Mouse (Mus musculus): ENCODE measurements around the gene Trim66. TPM values are rescaled to one million over a fixed set of nuclear protein-coding genes. Genes with fewer than 3 reads are reported as not detected.
A peak's percentile ranks its signal among the peaks of the same experiment; 100 is the strongest.

Gene Trim66
- polyA plus RNA-seq, 1 experiment: 0.06 TPM

DNA sequence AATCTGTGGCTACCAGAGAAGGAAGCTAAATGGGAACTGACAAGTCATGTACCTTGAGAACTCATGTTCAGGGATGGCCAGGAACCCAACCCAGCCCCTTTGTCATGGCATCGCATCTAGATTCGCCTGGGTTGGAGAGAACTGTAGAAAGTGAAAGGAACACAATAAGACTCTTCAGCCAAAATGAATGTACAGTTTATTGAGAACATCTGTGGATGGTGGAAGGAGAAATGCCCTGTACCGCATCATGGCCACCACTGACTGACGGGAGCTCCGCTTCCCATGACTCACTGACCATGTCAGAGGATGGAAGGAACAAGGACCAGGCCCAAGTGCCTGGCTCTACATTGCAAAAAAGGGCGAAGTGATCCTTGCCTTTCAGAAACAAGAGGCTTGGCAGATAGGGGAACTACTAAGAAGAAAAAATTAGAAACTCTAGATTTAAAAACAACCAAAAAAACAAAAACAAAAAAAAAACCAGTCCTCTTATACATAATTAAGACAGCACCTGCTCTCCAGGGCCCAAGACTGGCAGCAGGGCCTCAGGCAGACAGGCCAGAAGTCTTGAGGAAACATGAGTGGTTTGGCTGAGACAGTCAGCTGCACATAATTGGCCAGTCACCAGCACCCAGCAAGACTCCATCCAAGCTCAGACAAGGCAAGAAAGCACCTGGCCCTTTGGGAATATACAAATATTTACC, 16.0 kb upstream of the Trim66 start:
- Histone ChIP-seq H3K27me3 (ENCODE audit: control insufficient read depth, insufficient read depth, low read length) (no peaks in the 10 kb centered on the region), H3K4me1 (ENCODE audit: control insufficient read depth, insufficient read depth, insufficient read length) (no peaks in the 10 kb centered on the region), H3K27ac (ENCODE audit: insufficient read depth, low read length) (no peak overlapping the region), H3K4me3 (ENCODE audit: extremely low read depth, insufficient read depth, insufficient read length) (no peak overlapping the region), H3K36me3 (ENCODE audit: control insufficient read depth, insufficient read depth, low read length) (peaks cover 33% of the 10 kb centered on the region)
- TF ChIP-seq POLR2A (IDR thresholded peaks at IDR 0.05; ENCODE audit: low read depth, low read length): no peak
- TF ChIP-seq CTCF (IDR thresholded peaks at IDR 0.05; ENCODE audit: extremely low read depth, insufficient read depth, insufficient read length, insufficient replicate concordance): no peak
- DNase-seq (ENCODE audit: low read depth in 1 of 2, low spot score in 2 of 2): no peak
- WGBS: 85% methylated on average over 6 of the region's 6 CpGs

DNA sequence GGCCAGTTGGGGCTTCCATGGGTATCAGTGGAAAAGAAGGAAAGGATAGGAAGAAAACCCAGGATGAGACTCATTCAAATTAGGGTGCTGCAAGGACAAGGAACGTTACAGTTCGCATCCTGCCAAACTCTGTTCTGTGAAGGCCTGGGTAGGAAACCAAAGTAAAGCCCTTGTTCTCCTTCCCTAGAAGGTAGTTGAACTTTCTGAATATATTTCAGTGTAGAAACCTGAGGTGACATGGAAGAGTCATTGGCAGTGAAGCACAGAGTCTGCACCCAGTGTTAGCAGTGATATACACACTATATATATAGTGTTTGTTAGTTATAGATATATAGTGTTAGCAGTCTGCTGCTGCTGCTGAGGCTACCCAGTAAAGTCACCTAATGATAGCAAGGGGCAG, 15.4 kb upstream of the Trim66 start:
- 84% methylated on average over 2 of the region's 2 CpGs for WGBS
- Histone ChIP-seq H3K4me3 (ENCODE audit: extremely low read depth, insufficient read depth, insufficient read length) (no peak overlapping the region), H3K27me3 (ENCODE audit: control insufficient read depth, insufficient read depth, low read length) (no peaks in the 10 kb centered on the region), H3K4me1 (ENCODE audit: control insufficient read depth, insufficient read depth, insufficient read length) (no peaks in the 10 kb centered on the region), H3K36me3 (ENCODE audit: control insufficient read depth, insufficient read depth, low read length) (peaks cover 33% of the 10 kb centered on the region), H3K27ac (ENCODE audit: insufficient read depth, low read length) (no peak overlapping the region)
- TF ChIP-seq POLR2A (IDR thresholded peaks at IDR 0.05; ENCODE audit: low read depth, low read length): no peak
- TF ChIP-seq CTCF (IDR thresholded peaks at IDR 0.05; ENCODE audit: extremely low read depth, insufficient read depth, insufficient read length, insufficient replicate concordance): no peak
- no peak for DNase-seq (ENCODE audit: low read depth in 1 of 2, low spot score in 2 of 2)

DNA sequence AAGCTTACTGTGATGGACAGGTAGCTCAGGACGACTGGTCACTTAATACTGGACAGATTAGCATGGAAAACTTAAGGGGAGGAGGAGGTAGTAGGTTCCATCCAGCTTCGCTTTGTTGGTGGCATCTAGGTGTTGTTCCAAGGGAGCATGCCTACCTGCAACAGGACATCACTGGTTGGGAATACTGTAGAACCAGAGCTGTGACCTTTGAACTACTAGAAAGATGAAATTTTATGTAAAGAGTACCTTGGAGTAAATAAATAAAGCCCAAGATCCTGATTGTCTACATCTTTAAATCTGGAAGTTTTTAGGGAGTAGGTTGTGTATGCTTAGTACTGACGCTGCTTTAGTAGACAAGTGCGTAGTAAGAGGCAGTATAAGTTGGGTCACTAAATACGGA, 14.2 kb upstream of the Trim66 start:
- WGBS: 83% methylated on average over 5 of the region's 5 CpGs
- Histone ChIP-seq H3K27ac (ENCODE audit: insufficient read depth, low read length) (no peak overlapping the region), H3K27me3 (ENCODE audit: control insufficient read depth, insufficient read depth, low read length) (no peaks in the 10 kb centered on the region), H3K4me3 (ENCODE audit: extremely low read depth, insufficient read depth, insufficient read length) (no peak overlapping the region), H3K36me3 (ENCODE audit: control insufficient read depth, insufficient read depth, low read length) (peaks cover 33% of the 10 kb centered on the region), H3K4me1 (ENCODE audit: control insufficient read depth, insufficient read depth, insufficient read length) (no peaks in the 10 kb centered on the region; the same call in 1 of the 2 replicates)
- DNase-seq (ENCODE audit: low read depth in 1 of 2, low spot score in 2 of 2): no peak
- TF ChIP-seq POLR2A (IDR thresholded peaks at IDR 0.05; ENCODE audit: low read depth, low read length) (no peak), CTCF (IDR thresholded peaks at IDR 0.05; ENCODE audit: extremely low read depth, insufficient read depth, insufficient read length, insufficient replicate concordance) (no peak)

DNA sequence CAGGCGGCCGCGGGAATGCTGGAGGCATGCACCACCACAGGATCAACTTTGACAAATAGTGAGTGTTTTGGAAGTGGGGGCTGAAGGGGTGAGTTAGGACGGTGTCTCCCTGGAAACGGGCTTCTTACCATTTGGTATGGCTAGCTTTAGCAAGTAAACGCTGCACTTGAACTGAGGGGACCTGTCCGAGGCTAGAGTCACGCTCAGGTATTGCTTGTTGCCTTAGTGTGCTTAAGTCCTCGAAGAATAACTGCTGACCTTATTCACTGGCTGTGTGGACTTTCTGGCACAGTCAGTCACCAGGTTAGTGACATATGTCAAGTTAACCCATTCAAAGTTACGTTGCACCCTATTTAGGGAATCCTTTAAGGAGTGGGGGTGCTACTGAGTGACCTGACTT, 12.0 kb upstream of the Trim66 start:
- TF ChIP-seq POLR2A (IDR thresholded peaks at IDR 0.05; ENCODE audit: low read depth, low read length) (no peak), CTCF (IDR thresholded peaks at IDR 0.05; ENCODE audit: extremely low read depth, insufficient read depth, insufficient read length, insufficient replicate concordance) (no peak)
- DNase-seq (ENCODE audit: low read depth in 1 of 2, low spot score in 2 of 2): no peak
- 7% methylated on average over 10 of the region's 10 CpGs for WGBS
- Histone ChIP-seq H3K27me3 (ENCODE audit: control insufficient read depth, insufficient read depth, low read length) (no peaks in the 10 kb centered on the region), H3K36me3 (ENCODE audit: control insufficient read depth, insufficient read depth, low read length) (peaks cover 31% of the 10 kb centered on the region), H3K4me3 (ENCODE audit: extremely low read depth, insufficient read depth, insufficient read length) (peak overlapping the region; percentile 97), H3K27ac (ENCODE audit: insufficient read depth, low read length) (0 out of 2 replicates have a peak overlapping the region, but pooled peaks have one; percentile 86), H3K4me1 (ENCODE audit: control insufficient read depth, insufficient read depth, insufficient read length) (no peaks in the 10 kb centered on the region; the same call in 1 of the 2 replicates)

DNA sequence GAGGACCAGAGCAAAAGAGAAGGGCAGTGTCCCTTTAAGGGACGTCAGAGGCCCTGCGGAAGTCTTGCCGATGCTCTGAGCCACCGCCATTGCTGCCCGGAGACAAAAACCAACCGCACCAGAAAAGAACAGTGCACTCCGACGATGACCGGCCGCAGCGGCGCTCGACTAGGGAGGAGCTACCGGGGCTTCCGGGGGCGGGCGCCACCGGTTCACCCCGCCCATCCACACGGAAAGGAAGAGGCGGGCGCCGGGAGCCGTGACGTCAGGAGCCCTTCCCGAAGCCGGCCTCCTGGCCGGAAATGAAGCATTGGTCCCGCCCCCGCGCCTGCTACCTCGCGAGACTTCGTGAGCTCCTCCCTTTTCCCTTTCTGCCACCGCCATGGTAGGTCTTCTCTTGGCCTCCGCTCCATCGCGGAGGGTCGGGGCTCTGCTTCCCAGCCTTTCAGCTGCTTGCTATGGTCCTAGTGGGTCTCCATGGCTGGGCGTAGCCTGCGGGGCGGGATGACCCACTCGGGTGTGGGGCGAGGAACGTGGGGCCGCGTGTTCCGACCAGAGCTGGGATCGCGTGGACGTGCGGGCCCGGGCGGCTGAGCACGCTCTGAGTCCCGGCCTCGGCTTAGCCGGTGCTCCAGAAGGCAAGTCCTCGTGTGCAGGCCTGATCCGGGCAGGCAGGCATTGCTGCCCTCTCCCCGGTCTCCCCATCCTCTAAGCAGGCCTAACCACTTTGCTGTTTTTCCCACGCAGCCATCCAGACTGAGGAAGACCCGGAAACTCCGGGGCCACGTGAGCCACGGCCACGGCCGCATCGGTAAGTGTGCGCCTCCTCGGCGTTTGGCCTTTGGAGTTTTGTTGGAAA, 11.1 kb upstream of the Trim66 start, which contains the start of gene Rpl27a:
Gene Rpl27a, plus strand, starts transcription at position 310 of the 859 bp plus-strand sequence.
- peak; percentile 94 to 98 for DNase-seq (ENCODE audit: low read depth in 1 of 2, low spot score in 2 of 2)
- H3K4me1 ChIP-seq (ENCODE audit: control insufficient read depth, insufficient read depth, insufficient read length): no peaks in the 10 kb centered on the region; the same call in 1 of the 2 replicates

DNA sequence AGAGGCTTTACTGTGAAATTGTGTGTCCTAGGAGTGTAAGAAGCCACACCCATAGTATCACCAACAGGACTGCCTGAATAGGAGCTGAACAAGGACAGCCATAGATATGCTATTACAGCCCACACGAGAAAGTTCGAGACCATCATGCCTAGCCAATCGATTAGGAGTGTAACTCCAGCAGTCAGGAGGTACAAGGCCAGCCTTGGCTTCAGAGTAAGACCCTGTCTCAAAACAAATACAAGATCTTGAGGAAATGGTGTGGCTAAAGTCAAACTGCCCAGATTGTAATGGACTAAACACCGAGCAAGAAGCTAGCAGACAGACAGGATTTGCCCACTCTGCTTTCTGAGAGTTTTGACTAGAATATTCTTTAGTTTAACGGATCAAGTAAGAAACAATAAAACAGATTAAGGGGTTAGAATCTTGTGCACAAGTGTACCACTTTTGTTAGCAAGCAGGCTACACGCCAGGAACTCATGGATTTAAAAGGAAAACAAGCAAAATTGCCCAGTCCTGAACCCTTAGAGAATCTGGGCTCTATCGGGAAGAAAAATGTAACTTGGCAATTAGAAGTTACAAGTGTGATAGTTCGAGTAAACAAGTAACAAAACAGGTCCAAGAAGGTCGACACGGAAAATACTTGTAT, 10.2 kb upstream of the Trim66 start:
- no peak for DNase-seq (ENCODE audit: low read depth in 1 of 2, low spot score in 2 of 2)
- Histone ChIP-seq H3K4me3 (ENCODE audit: extremely low read depth, insufficient read depth, insufficient read length) (peak overlapping the region; percentile 67), H3K4me1 (ENCODE audit: control insufficient read depth, insufficient read depth, insufficient read length) (no peaks in the 10 kb centered on the region; the same call in 1 of the 2 replicates), H3K27me3 (ENCODE audit: control insufficient read depth, insufficient read depth, low read length) (no peaks in the 10 kb centered on the region), H3K36me3 (ENCODE audit: control insufficient read depth, insufficient read depth, low read length) (peaks cover 19% of the 10 kb centered on the region), H3K27ac (ENCODE audit: insufficient read depth, low read length) (peak overlapping the region; percentile 92)
- 29% methylated on average over 10 of the region's 10 CpGs for WGBS
- TF ChIP-seq POLR2A (IDR thresholded peaks at IDR 0.05; ENCODE audit: low read depth, low read length) (no peak), CTCF (IDR thresholded peaks at IDR 0.05; ENCODE audit: extremely low read depth, insufficient read depth, insufficient read length, insufficient replicate concordance) (no peak)

More for the DNA sequence above, 11.1 kb upstream of the Trim66 start, which contains the start of gene Rpl27a:
- Histone ChIP-seq H3K27ac (ENCODE audit: insufficient read depth, low read length) (peak within 1 kb of the TSS; percentile 92), H3K27me3 (ENCODE audit: control insufficient read depth, insufficient read depth, low read length) (no peaks in the 10 kb centered on the region), H3K36me3 (ENCODE audit: control insufficient read depth, insufficient read depth, low read length) (peaks cover 26% of the 10 kb centered on the region), H3K4me3 (ENCODE audit: extremely low read depth, insufficient read depth, insufficient read length) (peak within 1 kb of the TSS; percentile 97)
- TF ChIP-seq CTCF (IDR thresholded peaks at IDR 0.05; ENCODE audit: extremely low read depth, insufficient read depth, insufficient read length, insufficient replicate concordance) (no peak), POLR2A (IDR thresholded peaks at IDR 0.05; ENCODE audit: low read depth, low read length) (peak; percentile 88)
- WGBS: under 1% methylated on average over 71 of the region's 72 CpGs
